Mouse (Mus musculus) gastrocnemius, postnatal 36 days (tissue): ENCODE measurements around the gene Ybx1. TPM values are rescaled to one million over a fixed set of nuclear protein-coding genes. Genes with fewer than 3 reads are reported as not detected.
A peak's percentile ranks its signal among the peaks of the same experiment; 100 is the strongest.

Experiments
- DNase-seq, 2 experiments: peaks; one replicate each; pipeline ENCODE4 v3.0.0; 2022
- intact Hi-C: fragments of 180-260 bp; cut with DNase I; formaldehyde crosslinking; loops from one replicate; pipeline ENCODE4 v1.15.1; 2025
- total RNA-seq, 2 experiments: library from RNA; stranded (reverse); gene quantifications; 2 replicates each; pipeline ENCODE4 v1.2.3; 2021

Gene Ybx1
- total RNA-seq, 2 experiments from 2014 or later = 503 to 580 TPM

- intact Hi-C loops = no loop called here
- no peak for DNase-seq
Observed at GRCm38 (mm10) chr4:119275726-119276125, 18.7 kb downstream of the Ybx1 start.

- intact Hi-C loops = no loop called here
- no peak for DNase-seq
Observed at GRCm38 (mm10) chr4:119275226-119275625, 19.2 kb downstream of the Ybx1 start.

GRCm38 (mm10) chr4:119274627-119275026 lies 19.8 kb downstream of the Ybx1 start:
- intact Hi-C loops = no loop called here

GRCm38 (mm10) chr4:119266606-119267005 lies 27.8 kb downstream of the Ybx1 start:
- intact Hi-C loops = no loop called here

More at GRCm38 (mm10) chr4:119274627-119275026, 19.8 kb downstream of the Ybx1 start:
- peak in 1 of 2 experiments; percentile 4 for DNase-seq

GRCm38 (mm10) chr4:119263459-119263858 lies 30.9 kb downstream of the Ybx1 start:
- no peak for DNase-seq
- intact Hi-C loops = no loop called here

More at GRCm38 (mm10) chr4:119266606-119267005, 27.8 kb downstream of the Ybx1 start:
- DNase-seq = no peak

- DNase-seq = no peak
- intact Hi-C loops = no loop called here
Observed at GRCm38 (mm10) chr4:119262483-119262882, 31.9 kb downstream of the Ybx1 start.

GRCm38 (mm10) chr4:119261087-119261713 lies 33.2 kb downstream of the Ybx1 start:
- DNase-seq = no peak
- intact Hi-C loops = no loop called here

GRCm38 (mm10) chr4:119259344-119260254 lies 34.8 kb downstream of the Ybx1 start:
- intact Hi-C loops = no loop called here
- DNase-seq = no peak

- no peak for DNase-seq
- intact Hi-C loops = no loop called here
Observed at GRCm38 (mm10) chr4:119257083-119257482, 37.3 kb downstream of the Ybx1 start.

- intact Hi-C loops = no loop called here
- DNase-seq = no peak
Observed at GRCm38 (mm10) chr4:119255351-119255750, 39.1 kb downstream of the Ybx1 start, which contains the start of gene Cldn19. Gene Cldn19 (plus strand): TSS chr4:119255414.

GRCm38 (mm10) chr4:119254012-119254618 lies 40.3 kb downstream of the Ybx1 start:
- intact Hi-C loops = no loop called here
- no peak for DNase-seq

- no peak for DNase-seq
- intact Hi-C loops = no loop called here
Observed at GRCm38 (mm10) chr4:119252025-119252808, 42.2 kb downstream of the Ybx1 start.

- DNase-seq = no peak
- intact Hi-C loops = loop anchor here (5.0 to 10.0 kb wide), 4 partner anchors 44 to 416 kb away; partner anchors contain the start of genes Foxj3, Frg2f1 and Ybx1
Observed at GRCm38 (mm10) chr4:119248407-119248965, 45.9 kb downstream of the Ybx1 start.

- intact Hi-C loops = loop anchor here (5.0 to 10.0 kb wide), 4 partner anchors 45 to 417 kb away; partner anchors contain the start of genes Foxj3, Frg2f1 and Ybx1
Observed at GRCm38 (mm10) chr4:119247462-119248235, 46.8 kb downstream of the Ybx1 start.

GRCm38 (mm10) chr4:119246688-119247225 lies 47.6 kb downstream of the Ybx1 start:
- DNase-seq = no peak
- intact Hi-C loops = loop anchor here (5.0 to 10.0 kb wide), 4 partner anchors 46 to 418 kb away; partner anchors contain the start of genes Foxj3, Frg2f1 and Ybx1

More at GRCm38 (mm10) chr4:119247462-119248235, 46.8 kb downstream of the Ybx1 start:
- peak; percentile 72 to 75 for DNase-seq

- intact Hi-C loops = loop anchor here (5.0 to 10.0 kb wide), 4 partner anchors 46 to 419 kb away; partner anchors contain the start of genes Foxj3, Frg2f1 and Ybx1
- no peak for DNase-seq
Observed at GRCm38 (mm10) chr4:119245961-119246360, 48.4 kb downstream of the Ybx1 start.

- DNase-seq = no peak
- intact Hi-C loops = loop anchor here (5.0 to 10.0 kb wide), 4 partner anchors 47 to 419 kb away; partner anchors contain the start of genes Foxj3, Frg2f1 and Ybx1
Observed at GRCm38 (mm10) chr4:119245556-119245955, 48.8 kb downstream of the Ybx1 start.
